Mouse (Mus musculus): ENCODE measurements around the gene Negr1. TPM values are rescaled to one million over a fixed set of nuclear protein-coding genes. Genes with fewer than 3 reads are reported as not detected.

The Negr1 gene
- polyA plus RNA-seq, 1 experiment from 2014 or later, result 61.9 TPM

- 73% methylated on average over 2 of the region's 2 CpGs for WGBS
- no peak for DNase-seq
Observed at GRCm38 (mm10) chr3:156992171-156992570, 430.6 kb downstream of the Negr1 start.

DNA sequence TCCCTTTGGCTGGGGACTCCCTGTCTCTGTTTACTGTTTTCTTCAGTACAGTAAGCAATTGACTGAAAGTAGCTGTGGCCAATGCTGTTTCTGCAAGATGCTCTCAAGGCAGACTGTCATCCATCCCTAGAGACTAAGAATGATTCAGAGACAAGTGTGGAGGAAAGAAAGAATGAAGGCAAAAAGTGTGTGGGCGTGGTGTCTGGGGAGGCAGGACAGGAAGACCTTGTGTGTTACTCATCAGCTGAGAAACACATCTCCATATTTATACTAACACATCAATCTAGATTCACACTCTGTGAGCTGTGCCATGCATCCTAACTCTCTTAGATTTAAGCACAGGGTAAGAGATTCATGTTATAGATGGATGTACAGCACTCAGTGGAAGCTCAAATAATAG, 431.2 kb downstream of the Negr1 start:
- DNase-seq (no peak), ATAC-seq (ENCODE audit: low FRiP score, low TSS enrichment) (no peak)
- no peaks in the 10 kb centered on the region for H3K36me3 ChIP-seq (ENCODE audit: control insufficient read depth, insufficient read depth, low read length)
- no peaks in the 10 kb centered on the region for H3K4me1 ChIP-seq (ENCODE audit: control insufficient read depth, insufficient read depth, low read length)
- H3K4me2 ChIP-seq (ENCODE audit: low read length), result no peak overlapping the region
- H3K27me3 ChIP-seq (ENCODE audit: control insufficient read depth, insufficient read depth, low read length), result no peaks in the 10 kb centered on the region
- H3K9me3 ChIP-seq (ENCODE audit: control insufficient read depth, low read length), result no peaks in the 10 kb centered on the region
- no peak overlapping the region for H3K27ac ChIP-seq (replicated peaks; ENCODE audit: low read depth, low read length)
- no peak overlapping the region for H3K4me3 ChIP-seq (replicated peaks; ENCODE audit: low read depth, low read length)
- 63% methylated on average over 1 of the region's 1 CpGs for WGBS
- no peak overlapping the region for H3K9ac ChIP-seq (replicated peaks; ENCODE audit: low read length)

More at GRCm38 (mm10) chr3:156992171-156992570, 430.6 kb downstream of the Negr1 start:
- Histone ChIP-seq H3K4me1 (ENCODE audit: control insufficient read depth, insufficient read depth, low read length) (no peaks in the 10 kb centered on the region), H3K27me3 (ENCODE audit: control insufficient read depth, insufficient read depth, low read length) (no peaks in the 10 kb centered on the region), H3K9me3 (ENCODE audit: control insufficient read depth, low read length) (no peaks in the 10 kb centered on the region), H3K36me3 (ENCODE audit: control insufficient read depth, insufficient read depth, low read length) (no peaks in the 10 kb centered on the region), H3K4me2 (ENCODE audit: low read length) (no peak overlapping the region), H3K9ac (replicated peaks; ENCODE audit: low read length) (no peak overlapping the region), H3K4me3 (replicated peaks; ENCODE audit: low read depth, low read length) (no peak overlapping the region), H3K27ac (replicated peaks; ENCODE audit: low read depth, low read length) (no peak overlapping the region)
- no peak for ATAC-seq (ENCODE audit: low FRiP score, low TSS enrichment)

GRCm38 (mm10) chr3:156999177-156999808, 437.7 kb downstream of the Negr1 start:
- no peak overlapping the region for H3K4me2 ChIP-seq (ENCODE audit: low read length)
- WGBS, result 80% methylated on average over 5 of the region's 5 CpGs

GRCm38 (mm10) chr3:157021632-157022031, 460.0 kb downstream of the Negr1 start:
- Histone ChIP-seq H3K9ac (replicated peaks; ENCODE audit: low read length) (no peak overlapping the region), H3K4me1 (ENCODE audit: control insufficient read depth, insufficient read depth, low read length) (no peaks in the 10 kb centered on the region), H3K4me2 (ENCODE audit: low read length) (no peak overlapping the region), H3K27ac (replicated peaks; ENCODE audit: low read depth, low read length) (no peak overlapping the region), H3K36me3 (ENCODE audit: control insufficient read depth, insufficient read depth, low read length) (no peaks in the 10 kb centered on the region), H3K9me3 (ENCODE audit: control insufficient read depth, low read length) (no peaks in the 10 kb centered on the region), H3K27me3 (ENCODE audit: control insufficient read depth, insufficient read depth, low read length) (no peaks in the 10 kb centered on the region), H3K4me3 (replicated peaks; ENCODE audit: low read depth, low read length) (no peak overlapping the region)
- WGBS, result 89% methylated on average over 2 of the region's 2 CpGs
- DNase-seq, result no peak
- no peak for ATAC-seq (ENCODE audit: low FRiP score, low TSS enrichment)

More at GRCm38 (mm10) chr3:156999177-156999808, 437.7 kb downstream of the Negr1 start:
- no peak for ATAC-seq (ENCODE audit: low FRiP score, low TSS enrichment)
- Histone ChIP-seq H3K27ac (replicated peaks; ENCODE audit: low read depth, low read length) (no peak overlapping the region), H3K27me3 (ENCODE audit: control insufficient read depth, insufficient read depth, low read length) (no peaks in the 10 kb centered on the region), H3K36me3 (ENCODE audit: control insufficient read depth, insufficient read depth, low read length) (no peaks in the 10 kb centered on the region), H3K4me1 (ENCODE audit: control insufficient read depth, insufficient read depth, low read length) (no peaks in the 10 kb centered on the region), H3K4me3 (replicated peaks; ENCODE audit: low read depth, low read length) (no peak overlapping the region), H3K9ac (replicated peaks; ENCODE audit: low read length) (no peak overlapping the region), H3K9me3 (ENCODE audit: control insufficient read depth, low read length) (no peaks in the 10 kb centered on the region)
- DNase-seq, result no peak

DNA sequence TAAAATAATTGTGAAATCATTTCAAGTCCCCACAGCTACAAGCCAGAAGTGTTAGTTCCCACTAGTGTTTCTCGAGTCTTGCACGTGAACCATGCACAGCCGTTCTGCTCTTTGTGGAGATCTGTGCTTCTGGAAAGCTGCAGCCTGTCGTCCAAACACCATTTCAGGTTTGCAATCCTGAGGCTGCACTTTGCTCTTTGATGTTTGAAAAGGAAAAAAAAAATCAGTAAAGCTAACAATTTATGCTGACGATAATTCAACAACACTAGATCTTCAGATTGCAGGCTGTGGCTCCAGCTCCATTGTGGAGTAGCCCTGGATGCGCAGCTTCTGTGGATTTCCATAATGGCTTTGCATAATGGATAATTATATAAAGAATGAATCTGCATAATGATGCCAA, 463.0 kb downstream of the Negr1 start:
- DNase-seq, result peak; percentile 11

DNA sequence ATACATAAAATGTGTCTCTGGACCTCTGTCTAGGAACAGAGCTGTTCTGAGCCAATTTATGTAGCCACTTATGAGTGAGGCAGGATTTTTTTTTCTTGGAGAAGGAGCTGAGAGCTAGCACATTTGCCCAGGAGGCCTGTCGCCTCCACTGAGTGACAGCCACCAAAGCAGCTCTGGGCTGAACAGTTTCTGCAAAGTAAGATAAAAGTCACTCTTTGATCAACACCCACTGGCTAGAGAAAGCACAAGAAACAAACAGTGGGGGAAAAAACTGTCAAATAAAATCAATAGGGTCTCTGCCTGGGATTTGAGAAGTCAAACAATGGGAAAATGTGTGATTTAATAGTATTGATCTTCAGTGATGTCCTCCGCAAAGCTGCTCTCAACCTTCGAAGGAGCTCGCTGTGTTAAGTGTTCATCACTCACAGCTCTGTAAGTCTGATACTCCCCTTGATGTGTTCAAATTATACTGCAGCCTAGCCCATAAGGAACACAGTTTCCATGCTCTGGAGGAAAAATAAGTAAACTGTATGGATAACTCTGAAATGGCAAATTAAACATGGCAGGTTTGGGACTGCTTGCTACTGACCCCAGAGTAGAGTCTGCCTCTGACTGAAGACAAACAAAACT, 470.0 kb downstream of the Negr1 start:
- no peak overlapping the region for H3K4me3 ChIP-seq (replicated peaks; ENCODE audit: low read depth, low read length)
- no peak overlapping the region for H3K9ac ChIP-seq (replicated peaks; ENCODE audit: low read length)
- 0 out of 2 replicates have a peak, but pooled peaks cover 3% of the 10 kb centered on the region for H3K4me1 ChIP-seq (ENCODE audit: control insufficient read depth, insufficient read depth, low read length)
- H3K27me3 ChIP-seq (ENCODE audit: control insufficient read depth, insufficient read depth, low read length), result no peaks in the 10 kb centered on the region
- DNase-seq (peak; percentile 46), ATAC-seq (ENCODE audit: low FRiP score, low TSS enrichment) (no peak; the same call in 1 of the 2 replicates)
- no peak overlapping the region for H3K4me2 ChIP-seq (ENCODE audit: low read length)
- 50% methylated on average over 4 of the region's 4 CpGs for WGBS
- no peaks in the 10 kb centered on the region for H3K36me3 ChIP-seq (ENCODE audit: control insufficient read depth, insufficient read depth, low read length)
- peak overlapping the region; percentile 13; the same call in 1 of the 2 replicates for H3K27ac ChIP-seq (replicated peaks; ENCODE audit: low read depth, low read length)
- no peaks in the 10 kb centered on the region for H3K9me3 ChIP-seq (ENCODE audit: control insufficient read depth, low read length)

More for the DNA sequence above, 463.0 kb downstream of the Negr1 start:
- Histone ChIP-seq H3K27me3 (ENCODE audit: control insufficient read depth, insufficient read depth, low read length) (no peaks in the 10 kb centered on the region), H3K4me3 (replicated peaks; ENCODE audit: low read depth, low read length) (no peak overlapping the region), H3K4me2 (ENCODE audit: low read length) (no peak overlapping the region), H3K36me3 (ENCODE audit: control insufficient read depth, insufficient read depth, low read length) (no peaks in the 10 kb centered on the region), H3K4me1 (ENCODE audit: control insufficient read depth, insufficient read depth, low read length) (no peaks in the 10 kb centered on the region), H3K27ac (replicated peaks; ENCODE audit: low read depth, low read length) (no peak overlapping the region), H3K9me3 (ENCODE audit: control insufficient read depth, low read length) (no peaks in the 10 kb centered on the region), H3K9ac (replicated peaks; ENCODE audit: low read length) (no peak overlapping the region)
- ATAC-seq (ENCODE audit: low FRiP score, low TSS enrichment), result no peak
- WGBS, result 74% methylated on average over 6 of the region's 6 CpGs

DNA sequence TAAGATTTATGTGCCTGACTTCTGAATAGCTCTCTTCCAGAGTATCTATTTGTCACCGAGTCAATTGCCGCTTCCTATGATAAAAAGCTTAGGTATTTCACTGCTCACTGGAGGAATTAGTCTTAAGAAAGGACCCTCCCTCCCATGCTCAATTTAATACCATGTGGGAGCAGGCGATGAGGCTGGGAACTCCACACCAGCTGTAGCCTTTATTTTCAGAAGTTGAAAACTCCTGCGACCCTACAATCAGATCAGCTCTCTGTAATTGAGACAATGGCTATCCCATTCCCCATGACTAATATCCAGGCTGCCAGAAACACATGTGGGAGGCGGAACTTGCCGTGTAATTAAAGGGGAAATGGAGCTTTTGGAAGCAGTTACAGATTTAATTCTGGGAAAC, 474.4 kb downstream of the Negr1 start:
- no peaks in the 10 kb centered on the region for H3K9me3 ChIP-seq (ENCODE audit: control insufficient read depth, low read length)
- no peak overlapping the region for H3K4me3 ChIP-seq (replicated peaks; ENCODE audit: low read depth, low read length)
- no peak overlapping the region for H3K27ac ChIP-seq (replicated peaks; ENCODE audit: low read depth, low read length)
- no peak overlapping the region for H3K4me2 ChIP-seq (ENCODE audit: low read length)
- no peaks in the 10 kb centered on the region for H3K36me3 ChIP-seq (ENCODE audit: control insufficient read depth, insufficient read depth, low read length)
- H3K9ac ChIP-seq (replicated peaks; ENCODE audit: low read length), result no peak overlapping the region
- 81% methylated on average over 6 of the region's 6 CpGs for WGBS
- H3K4me1 ChIP-seq (ENCODE audit: control insufficient read depth, insufficient read depth, low read length), result peaks cover 3% of the 10 kb centered on the region; the same call in 1 of the 2 replicates
- DNase-seq (no peak), ATAC-seq (ENCODE audit: low FRiP score, low TSS enrichment) (no peak)
- H3K27me3 ChIP-seq (ENCODE audit: control insufficient read depth, insufficient read depth, low read length), result no peaks in the 10 kb centered on the region

DNA sequence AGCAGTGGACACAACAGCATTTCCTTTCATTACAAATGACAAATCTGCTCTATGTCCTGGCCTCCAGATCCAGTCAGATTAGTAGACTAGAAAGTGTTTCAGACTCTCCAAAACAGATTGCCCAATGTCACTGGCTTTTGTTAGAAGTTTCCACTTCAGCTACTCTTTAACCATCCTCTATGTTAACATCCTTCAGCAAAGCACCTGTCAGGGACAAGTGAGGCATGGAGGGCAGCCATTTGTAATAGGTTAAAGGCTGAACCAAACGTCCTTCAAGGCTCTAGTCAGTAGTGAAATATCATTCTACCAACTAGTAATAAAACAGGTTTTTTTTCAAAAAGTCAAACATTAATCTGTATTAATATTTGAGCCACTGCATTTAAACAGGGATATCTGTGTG, 475.0 kb downstream of the Negr1 start:
- DNase-seq (no peak), ATAC-seq (ENCODE audit: low FRiP score, low TSS enrichment) (no peak)
- WGBS, result 66% methylated on average over 1 of the region's 1 CpGs
- Histone ChIP-seq H3K36me3 (ENCODE audit: control insufficient read depth, insufficient read depth, low read length) (no peaks in the 10 kb centered on the region), H3K27ac (replicated peaks; ENCODE audit: low read depth, low read length) (no peak overlapping the region), H3K27me3 (ENCODE audit: control insufficient read depth, insufficient read depth, low read length) (no peaks in the 10 kb centered on the region), H3K9me3 (ENCODE audit: control insufficient read depth, low read length) (no peaks in the 10 kb centered on the region), H3K9ac (replicated peaks; ENCODE audit: low read length) (no peak overlapping the region), H3K4me2 (ENCODE audit: low read length) (no peak overlapping the region), H3K4me1 (ENCODE audit: control insufficient read depth, insufficient read depth, low read length) (peaks cover 1% of the 10 kb centered on the region; the same call in 1 of the 2 replicates), H3K4me3 (replicated peaks; ENCODE audit: low read depth, low read length) (no peak overlapping the region)

- Histone ChIP-seq H3K4me1 (ENCODE audit: control insufficient read depth, insufficient read depth, low read length) (no peaks in the 10 kb centered on the region; the same call in 1 of the 2 replicates), H3K9ac (replicated peaks; ENCODE audit: low read length) (no peak overlapping the region), H3K36me3 (ENCODE audit: control insufficient read depth, insufficient read depth, low read length) (no peaks in the 10 kb centered on the region), H3K27ac (replicated peaks; ENCODE audit: low read depth, low read length) (no peak overlapping the region), H3K9me3 (ENCODE audit: control insufficient read depth, low read length) (no peaks in the 10 kb centered on the region), H3K4me2 (ENCODE audit: low read length) (no peak overlapping the region), H3K27me3 (ENCODE audit: control insufficient read depth, insufficient read depth, low read length) (no peaks in the 10 kb centered on the region), H3K4me3 (replicated peaks; ENCODE audit: low read depth, low read length) (no peak overlapping the region)
- DNase-seq (peak; percentile 29), ATAC-seq (ENCODE audit: low FRiP score, low TSS enrichment) (no peak)
- whole genome bisulfite sequencing, result 52% methylated on average over 5 of the region's 5 CpGs
Observed at GRCm38 (mm10) chr3:157040619-157041018, 479.0 kb downstream of the Negr1 start.
